Mouse (Mus musculus): ENCODE measurements around the gene Ftsj1.

The Ftsj1 gene

GRCm38 (mm10) chrX:8218114-8218513 is 34.1 kb downstream of the Ftsj1 start:
- DNase-seq, result no peak

- no peak for DNase-seq
Measured at GRCm38 (mm10) chrX:8217383-8217782, 34.8 kb downstream of the Ftsj1 start.

DNA sequence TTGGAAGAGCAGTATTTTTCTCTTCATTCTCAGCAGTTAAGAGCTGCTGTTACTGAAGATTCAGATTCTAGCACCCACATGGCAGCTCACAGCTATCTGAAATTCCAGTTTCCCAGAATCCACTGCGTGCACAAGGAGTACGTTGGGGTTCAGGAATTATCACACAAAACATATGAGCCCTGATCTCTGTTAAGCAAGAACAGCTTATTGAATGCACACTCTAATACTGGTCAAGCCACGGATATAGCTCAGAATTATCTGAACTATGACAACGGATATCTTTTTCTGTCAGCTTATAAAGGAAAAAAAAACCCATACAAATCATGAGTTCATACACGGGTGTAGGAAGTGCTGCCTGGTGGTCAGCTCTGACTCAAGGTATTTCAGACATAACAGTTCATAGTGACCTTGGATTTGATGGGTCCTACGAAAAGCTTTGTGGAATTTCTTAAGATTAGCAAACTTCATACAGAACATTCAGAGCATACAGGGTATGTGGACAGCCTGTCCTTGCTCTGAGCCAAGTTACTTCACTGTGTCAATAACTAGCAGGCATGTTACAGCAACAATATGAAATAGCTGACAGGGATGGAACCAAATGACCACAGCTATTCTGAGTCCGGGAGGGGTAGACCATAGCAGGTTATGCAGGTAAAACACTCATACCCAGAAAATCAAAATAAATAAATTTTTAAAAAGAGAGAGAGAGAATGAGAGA is 40.6 kb downstream of the Ftsj1 start:
- no peak for DNase-seq

DNA sequence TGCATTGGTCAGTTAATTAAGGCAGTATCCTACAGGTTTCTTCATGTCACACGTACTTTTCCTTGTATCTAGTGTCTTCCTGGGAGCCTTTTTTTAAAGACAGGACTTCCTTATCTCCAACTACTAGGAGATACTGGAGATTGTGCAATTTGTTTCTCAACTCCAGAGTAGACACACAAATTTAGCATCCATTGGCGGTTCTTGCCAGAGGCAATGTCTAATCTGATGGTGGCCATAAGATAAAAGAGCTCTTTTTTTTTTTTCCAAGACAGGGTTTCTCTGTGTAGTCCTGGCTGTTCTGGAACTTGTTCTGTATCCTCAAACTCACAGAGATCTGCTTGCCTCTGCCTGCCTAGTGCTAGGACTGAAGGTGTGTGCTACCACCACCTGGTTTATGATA is 42.5 kb downstream of the Ftsj1 start:
- DNase-seq, result no peak

GRCm38 (mm10) chrX:8207224-8207623 is 45.0 kb downstream of the Ftsj1 start:
- no peak for DNase-seq

- DNase-seq, result no peak
Measured at GRCm38 (mm10) chrX:8206694-8207197, 45.5 kb downstream of the Ftsj1 start.

DNA sequence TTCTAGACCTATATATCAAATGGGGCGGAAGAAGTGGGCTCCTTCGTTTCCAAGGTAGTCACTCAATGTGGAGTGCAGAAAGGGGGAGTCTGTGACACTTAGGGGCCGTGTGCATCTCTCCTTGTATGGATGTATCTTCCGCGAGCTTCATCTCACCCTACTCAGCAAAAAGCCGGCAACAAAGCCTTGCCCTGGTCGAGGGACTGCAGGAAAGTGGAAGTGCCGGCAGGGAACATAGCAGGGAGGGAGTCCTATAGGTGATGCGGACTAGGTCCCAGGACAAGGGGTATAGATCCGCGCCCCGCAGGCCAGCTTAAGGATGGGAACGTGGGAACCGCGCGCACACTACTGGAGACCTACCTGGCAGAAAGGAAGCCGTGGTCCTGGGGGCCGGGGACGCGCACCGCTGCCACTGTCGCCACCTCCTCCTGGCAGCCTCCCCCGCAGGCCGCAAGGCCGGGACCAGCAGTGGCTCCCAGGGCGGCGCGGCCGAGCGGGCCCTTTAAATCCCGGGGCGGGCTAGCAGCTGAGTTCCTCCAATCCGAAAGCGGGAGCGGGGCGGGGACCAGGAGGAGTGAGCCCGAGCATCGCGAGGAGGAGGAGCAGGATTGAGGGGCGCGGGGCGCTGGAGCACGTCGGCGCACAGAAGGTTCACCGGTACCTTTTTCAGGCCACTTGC is 46.1 kb downstream of the Ftsj1 start, which contains the start of gene Porcn:
Gene Porcn (minus strand): TSS at position 511 of the 679 bp plus-strand sequence.
- DNase-seq, result peak; percentile 84

DNA sequence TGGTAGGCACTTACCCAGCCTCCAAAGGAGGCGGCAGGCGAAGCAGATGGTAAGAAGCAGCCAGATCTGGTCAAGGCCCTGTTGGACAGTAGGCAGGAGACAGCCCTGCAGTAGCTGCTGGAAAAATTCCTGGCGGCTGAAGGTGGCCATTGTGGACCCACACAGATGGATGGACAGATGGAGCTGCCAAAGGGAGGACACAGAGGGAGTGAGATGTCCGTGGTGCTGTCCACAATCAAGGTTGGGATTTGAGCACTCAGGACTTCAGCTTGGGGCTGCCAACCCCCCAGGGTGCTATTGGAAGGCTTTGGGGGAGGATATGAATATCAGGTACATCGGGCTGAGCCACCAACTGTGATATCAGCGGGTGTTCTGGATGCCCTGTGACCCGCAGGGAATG is 46.7 kb downstream of the Ftsj1 start:
- no peak for DNase-seq

- DNase-seq, result no peak
Measured at GRCm38 (mm10) chrX:8205088-8205487, 47.1 kb downstream of the Ftsj1 start.

DNA sequence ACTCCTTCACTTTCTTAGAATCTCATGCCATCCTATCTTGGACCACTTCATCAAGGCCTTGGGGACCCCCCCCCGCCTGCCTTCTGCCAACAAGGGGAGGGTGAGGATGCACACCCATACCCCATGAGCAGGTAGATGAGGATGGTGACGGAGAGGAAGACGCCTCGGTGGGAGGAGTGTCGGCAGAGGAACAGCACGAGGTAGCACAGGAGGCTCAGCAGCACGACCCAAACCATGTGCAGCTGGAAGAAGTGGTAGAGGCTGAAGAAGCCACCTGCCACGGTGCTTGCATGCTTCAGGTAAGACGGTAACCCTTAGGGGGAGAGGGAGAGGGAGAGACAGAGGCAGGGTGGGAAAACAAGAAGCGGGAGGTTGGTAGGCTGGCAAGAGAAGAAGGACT is 48.1 kb downstream of the Ftsj1 start:
- no peak for DNase-seq

GRCm38 (mm10) chrX:8203105-8203504 is 49.1 kb downstream of the Ftsj1 start:
- DNase-seq, result no peak

GRCm38 (mm10) chrX:8193419-8193723 is 58.8 kb downstream of the Ftsj1 start, which contains the start of gene Ebp:
Gene Ebp, minus strand, starts transcription at chrX:8193512.
- peak; percentile 6 for DNase-seq

DNA sequence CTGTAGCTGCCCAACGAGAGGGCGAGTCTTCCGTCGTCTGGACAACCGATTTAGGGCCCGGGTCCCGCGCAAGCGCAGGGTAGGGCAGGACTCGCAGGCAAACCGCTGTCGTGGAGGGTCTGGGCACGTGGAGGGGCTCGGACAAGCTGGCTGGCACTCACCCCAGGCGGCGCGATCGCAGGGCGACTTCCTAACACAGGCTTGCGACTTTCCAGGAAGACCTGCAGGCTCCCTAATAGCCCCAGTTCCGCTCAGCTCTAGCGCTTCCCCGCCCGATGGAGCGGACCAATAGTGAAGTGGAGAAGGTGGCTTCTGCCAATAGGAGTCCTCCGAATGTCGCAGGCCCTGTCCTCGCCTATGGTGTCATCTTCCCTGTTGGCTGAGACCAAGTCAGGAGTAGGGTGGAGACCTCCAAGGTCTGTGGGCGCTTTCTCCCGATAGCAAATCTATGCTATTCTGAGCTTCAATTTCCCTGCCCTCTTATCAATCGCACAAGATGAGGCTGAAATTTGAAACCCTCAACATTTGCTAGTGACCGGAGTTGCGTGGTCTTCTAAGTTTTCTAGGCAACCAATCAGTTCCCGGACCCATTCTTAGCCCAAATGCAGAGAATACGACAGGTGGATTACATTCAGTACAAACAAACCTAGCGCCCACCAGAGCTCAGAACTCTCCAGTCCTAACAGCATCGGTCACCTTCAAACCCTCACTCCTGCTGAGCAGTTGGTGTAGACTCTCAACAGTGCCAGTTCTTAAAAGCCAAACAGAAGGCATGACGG is 59.4 kb downstream of the Ftsj1 start:
- DNase-seq, result peak; percentile 90

DNA sequence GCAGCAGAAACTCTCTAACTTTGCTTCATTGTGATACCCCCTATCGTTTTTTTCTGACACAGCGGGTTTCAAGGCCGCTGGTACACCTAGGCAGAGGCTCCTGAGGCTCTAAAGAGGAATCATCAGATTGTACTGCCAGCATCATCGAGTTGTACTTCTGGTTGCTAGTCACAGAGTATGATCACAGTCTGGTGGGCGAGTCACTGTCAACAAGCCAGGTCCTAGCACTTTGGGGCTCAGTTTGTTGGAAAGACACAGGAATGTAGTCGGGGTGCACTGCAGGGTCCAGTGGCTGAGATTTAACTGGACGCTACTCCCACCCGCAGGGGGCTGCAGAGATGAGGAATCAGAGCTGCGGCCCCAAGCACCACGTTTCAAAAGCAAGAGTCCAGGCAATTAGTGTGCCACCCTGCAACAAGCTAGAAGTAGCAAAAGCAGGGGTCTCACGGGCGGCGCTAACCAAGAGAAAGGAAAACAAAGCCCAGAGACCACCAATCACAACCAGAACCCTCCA is 60.0 kb downstream of the Ftsj1 start:
- DNase-seq, result no peak
